16 mouse cellular contexts compared by ENCODE assay signal in genomic region chr6:55944709-55945108, GRCm38 (mm10).
"Had no signal": no experiment of that assay in that cellular context is flagged by ENCODE, and none has a peak within 500 bp of the region (broad histone marks: within the 10 kb centered on the region; RNA-seq: fewer than 3 reads in every experiment).

No protein-coding gene starts in this region.

- DNase-seq: liver, postnatal 0 days; lung, adult 2 months; lung, postnatal 14 days; lung, postnatal 36 days; right cerebral cortex, postnatal 14 days; thymus, adult 18-20 months; thymus, postnatal 25 days; thymus, postnatal 4 days had no signal

- H3K4me3 ChIP-seq: lung, embryonic 15.5 days; megakaryocyte, embryonic 14.5 days; midbrain, embryonic 13.5 days; midbrain, embryonic 15.5 days; neural tube, embryonic 12.5 days; stomach, embryonic 15.5 days had no signal

- H3K27ac ChIP-seq: lung, embryonic 15.5 days; macrophage; midbrain, embryonic 13.5 days; midbrain, embryonic 15.5 days; neural tube, embryonic 12.5 days; stomach, embryonic 15.5 days; stomach, postnatal 0 days had no signal
